Mouse (Mus musculus): Measurements from ENCODE around the gene Porcn. TPM values are rescaled to one million over a fixed set of nuclear protein-coding genes. Genes with fewer than 3 reads are reported as not detected.

Porcn gene
- polyA plus RNA-seq, 1 experiment from 2014 or later = 8.9 TPM

- no peaks in the 10 kb centered on the region for H3K4me1 ChIP-seq (replicated peaks; ENCODE audit: insufficient read depth, low read length)
- H3K27me3 ChIP-seq (ENCODE audit: insufficient read depth, low read length) = no peaks in the 10 kb centered on the region
- 28% methylated on average over 64 of the region's 65 CpGs for WGBS
- ATAC-seq (replicated peaks; ENCODE audit: low FRiP score, low read depth) (peak; percentile 96), DNase-seq (ENCODE audit: low spot score) (peak; percentile 92)
- no peaks in the 10 kb centered on the region for H3K9me3 ChIP-seq (replicated peaks; ENCODE audit: low read length)
- 0 out of 2 replicates have a peak, but pooled peaks cover 2% of the 10 kb centered on the region for H3K36me3 ChIP-seq (ENCODE audit: insufficient read depth, low read length)
- peak within 1 kb of the TSS; percentile 59 for H3K4me2 ChIP-seq (ENCODE audit: low read length)
- peak within 1 kb of the TSS; percentile 63 for H3K4me3 ChIP-seq (replicated peaks; ENCODE audit: low read depth, low read length)
- no peak for TF ChIP-seq CTCF (IDR thresholded peaks at IDR 0.05; ENCODE audit: low read depth)
- peak within 1 kb of the TSS; percentile 79 for H3K9ac ChIP-seq (ENCODE audit: low read depth, low read length)
- H3K27ac ChIP-seq = peak within 1 kb of the TSS; percentile 97
These were observed 61.0 kb downstream of the Porcn start, which contains the start of gene Rbm3 for GRCm38 (mm10) chrX:8145153-8145991. Gene Rbm3 (minus strand): TSS chrX:8145880.

Other genes with a start within 250 kb of the Porcn start
- 0.08 and 0.09 TPM in 2 replicates for gene Gata1, start 228.5 kb downstream of the Porcn start, polyA plus RNA-seq (2015; fragmentation: Nextera tagmentation; extraction: Ambion mirVana)
- gene Glod5, start 188.0 kb downstream of the Porcn start, polyA plus RNA-seq (2015; fragmentation: Nextera tagmentation; extraction: Ambion mirVana) = 3.1 and 3.2 TPM in 2 replicates
- 32.5 and 34.1 TPM in 2 replicates for gene Suv39h1, start 131.8 kb downstream of the Porcn start, polyA plus RNA-seq (2015; fragmentation: Nextera tagmentation; extraction: Ambion mirVana)
- gene Was, start 116.0 kb downstream of the Porcn start, polyA plus RNA-seq (2015; fragmentation: Nextera tagmentation; extraction: Ambion mirVana) = 0.16 and 0.28 TPM in 2 replicates
- 17.9 and 19.5 TPM in 2 replicates for gene Wdr13, start 73.6 kb downstream of the Porcn start, polyA plus RNA-seq (2015; fragmentation: Nextera tagmentation; extraction: Ambion mirVana)
- gene Rbm3, start 60.6 kb downstream of the Porcn start, polyA plus RNA-seq (2015; fragmentation: Nextera tagmentation; extraction: Ambion mirVana) = 766 and 794 TPM in 2 replicates
- gene Tbc1d25, start 30.3 kb downstream of the Porcn start, polyA plus RNA-seq (2015; fragmentation: Nextera tagmentation; extraction: Ambion mirVana) = 9.6 and 10.4 TPM in 2 replicates
- gene Ebp, start 13.0 kb downstream of the Porcn start, polyA plus RNA-seq (2015; fragmentation: Nextera tagmentation; extraction: Ambion mirVana) = 50.9 and 54.2 TPM in 2 replicates
- gene Ftsj1, start 45.9 kb upstream of the Porcn start, polyA plus RNA-seq (2015; fragmentation: Nextera tagmentation; extraction: Ambion mirVana) = 27.7 and 29.2 TPM in 2 replicates
- gene Slc38a5, start 64.6 kb upstream of the Porcn start, polyA plus RNA-seq (2015; fragmentation: Nextera tagmentation; extraction: Ambion mirVana) = 0.42 and 0.93 TPM in 2 replicates
- gene Ssxb10, start 120.9 kb upstream of the Porcn start, polyA plus RNA-seq (2015; fragmentation: Nextera tagmentation; extraction: Ambion mirVana) = not detected in 2 replicates
- not detected in 2 replicates for gene Ssxb9, start 160.5 kb upstream of the Porcn start, polyA plus RNA-seq (2015; fragmentation: Nextera tagmentation; extraction: Ambion mirVana)
- gene Ssxb1, start 206.8 kb upstream of the Porcn start, polyA plus RNA-seq (2015; fragmentation: Nextera tagmentation; extraction: Ambion mirVana) = not detected in 2 replicates

Measured in kidney, postnatal 0 days (tissue).